Mouse (Mus musculus) midbrain, postnatal 0 days (tissue): ENCODE results near the gene Aig1. TPM values are rescaled to one million over a fixed set of nuclear protein-coding genes. Genes with fewer than 3 reads are reported as not detected.

Experiments
- ATAC-seq: fragments of 200-750 bp; cut with Nextera tagmentation; 2 replicates; pipeline ENCODE4 v1.8.0; 2017; ENCODE audit warnings: moderate number of reproducible peaks, mild to moderate bottlenecking, moderate TSS enrichment, moderate library complexity; ENCODE audit not compliant: low FRiP score
- DNase-seq: peaks from one replicate; pipeline ENCODE4 v3.0.0-alpha.2; 2015; ENCODE audit warnings: low spot score
- H3K27ac ChIP-seq: fragments of 300-500 bp; sonication (generic); 2 replicates; pipeline ENCODE4 v1.5.1; 2014; ENCODE audit warnings: low read depth, mild to moderate bottlenecking, low read length, mixed read lengths
- H3K27me3 ChIP-seq: fragments of 300-500 bp; sonication (generic); 2 replicates; pipeline ENCODE4 v1.6.1; 2014; ENCODE audit warnings: low read length, control low read depth, mixed read lengths; ENCODE audit not compliant: insufficient read depth
- H3K36me3 ChIP-seq: fragments of 300-500 bp; sonication (generic); 2 replicates; pipeline ENCODE4 v1.6.1; 2014; ENCODE audit warnings: low read length, control low read depth, mixed read lengths; ENCODE audit not compliant: insufficient read depth
- H3K4me1 ChIP-seq: fragments of 300-500 bp; sonication (generic); 2 replicates; pipeline ENCODE4 v1.6.1; 2014; ENCODE audit warnings: mild to moderate bottlenecking, control low read depth, antibody characterized with exemption, low read length, mixed read lengths; ENCODE audit not compliant: insufficient read depth
- H3K4me2 ChIP-seq: fragments of 300-500 bp; sonication (generic); 2 replicates; pipeline ENCODE4 v1.6.1; 2014; ENCODE audit warnings: low read depth, mild to moderate bottlenecking, low read length, mixed read lengths; ENCODE audit not compliant: poor library complexity, severe bottlenecking
- H3K4me3 ChIP-seq: fragments of 300-500 bp; sonication (generic); 2 replicates; pipeline ENCODE4 v1.5.1; 2014; ENCODE audit warnings: low read depth, mild to moderate bottlenecking, low read length, moderate library complexity
- H3K9ac ChIP-seq: fragments of 300-500 bp; sonication (generic); replicated peaks from 2 replicates; pipeline ENCODE4 v1.6.1; 2014; ENCODE audit warnings: mild to moderate bottlenecking, low read length, moderate library complexity, mixed read lengths; ENCODE audit not compliant: poor library complexity, severe bottlenecking
- H3K9me3 ChIP-seq: fragments of 300-500 bp; sonication (generic); 2 replicates; pipeline ENCODE4 v1.6.1; 2016; ENCODE audit warnings: low read length, control low read depth
- CTCF ChIP-seq: IDR thresholded peaks from 2 replicates; pipeline ENCODE4 v1.5.1; 2016; ENCODE audit warnings: antibody characterized with exemption, mild to moderate bottlenecking
- WGBS: fragments of 180-500 bp; shearing (Covaris S2); extraction: QIAGEN DNeasy Blood & Tissue Kit; methylation state at CpG from one replicate; pipeline ENCODE4 v1.1.7; 2014; 5-methylcytosine and 5-hydroxymethylcytosine counted together
- polyA plus RNA-seq: library from polyadenylated mRNA; unstranded; fragments of >200 nt; fragmentation: Nextera tagmentation; extraction: Ambion mirVana; gene quantifications from 2 replicates; pipeline ENCODE4 v1.2.1, GENCODE M21; 2015
- total RNA-seq: library from RNA; depleted of rRNA; stranded (reverse); fragments of >200 nt; gene quantifications from 2 replicates; pipeline ENCODE4 v1.2.3, GENCODE M21; 2014

Gene Aig1
- total and polyA plus RNA-seq, 2 experiments from 2014 or later = 101 to 103 TPM

DNA sequence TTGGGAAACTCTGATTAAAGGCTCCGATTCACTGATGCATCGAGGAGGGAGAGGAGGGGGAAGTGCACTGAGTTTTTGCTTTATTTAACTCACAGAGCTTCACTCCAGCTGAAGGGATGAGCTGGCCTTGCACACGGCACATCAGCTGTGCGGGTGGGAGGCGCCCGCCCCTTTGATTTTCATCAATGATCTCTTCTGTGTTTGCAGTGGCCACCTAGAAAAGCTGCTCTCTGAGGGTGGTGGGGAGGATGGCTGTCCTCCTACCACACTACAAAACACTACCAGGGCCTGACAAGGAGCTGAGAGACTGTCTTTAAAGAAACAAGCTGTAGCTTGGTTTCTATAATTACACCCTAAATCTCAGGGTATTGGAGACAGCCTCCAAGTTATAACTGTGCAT lies 141.1 kb downstream of the Aig1 start:
- Histone ChIP-seq H3K4me2 (no peak overlapping the region), H3K9me3 (no peaks in the 10 kb centered on the region), H3K4me3 (no peak overlapping the region), H3K36me3 (no peaks in the 10 kb centered on the region), H3K27me3 (no peaks in the 10 kb centered on the region), H3K27ac (no peak overlapping the region), H3K9ac (no peak overlapping the region), H3K4me1 (no peaks in the 10 kb centered on the region)
- DNase-seq (peak; percentile 33), ATAC-seq (no peak)
- WGBS = 66% methylated on average over 6 of the region's 6 CpGs
- TF ChIP-seq CTCF = no peak

DNA sequence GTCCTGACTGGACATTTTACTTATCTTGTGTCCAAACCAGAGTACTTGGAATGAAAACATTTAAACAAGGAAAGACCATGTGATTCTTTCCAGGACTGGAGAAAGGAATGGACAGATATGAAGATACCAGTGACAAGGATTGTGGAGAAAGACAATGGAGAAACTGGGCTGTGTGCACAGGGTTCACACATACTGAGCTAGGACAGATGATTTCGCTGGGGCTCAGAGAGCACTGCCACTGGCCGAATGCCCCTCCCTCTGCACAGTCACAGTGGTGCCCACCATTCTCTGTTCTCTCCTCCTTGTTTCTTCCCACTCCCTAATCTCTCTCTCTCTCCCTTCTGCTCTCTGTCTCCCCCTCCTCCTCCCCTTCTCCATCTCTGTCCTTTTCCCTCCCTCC lies 142.6 kb downstream of the Aig1 start:
- TF ChIP-seq CTCF = no peak
- no peaks in the 10 kb centered on the region for H3K36me3 ChIP-seq
- no peak for DNase-seq
- H3K9ac ChIP-seq = no peak overlapping the region
- no peaks in the 10 kb centered on the region for H3K27me3 ChIP-seq
- no peak overlapping the region for H3K4me2 ChIP-seq
- no peak overlapping the region for H3K4me3 ChIP-seq
- H3K4me1 ChIP-seq = no peaks in the 10 kb centered on the region
- H3K27ac ChIP-seq = no peak overlapping the region
- WGBS = 71% methylated on average over 2 of the region's 2 CpGs
- ATAC-seq = no peak
- no peaks in the 10 kb centered on the region for H3K9me3 ChIP-seq

DNA sequence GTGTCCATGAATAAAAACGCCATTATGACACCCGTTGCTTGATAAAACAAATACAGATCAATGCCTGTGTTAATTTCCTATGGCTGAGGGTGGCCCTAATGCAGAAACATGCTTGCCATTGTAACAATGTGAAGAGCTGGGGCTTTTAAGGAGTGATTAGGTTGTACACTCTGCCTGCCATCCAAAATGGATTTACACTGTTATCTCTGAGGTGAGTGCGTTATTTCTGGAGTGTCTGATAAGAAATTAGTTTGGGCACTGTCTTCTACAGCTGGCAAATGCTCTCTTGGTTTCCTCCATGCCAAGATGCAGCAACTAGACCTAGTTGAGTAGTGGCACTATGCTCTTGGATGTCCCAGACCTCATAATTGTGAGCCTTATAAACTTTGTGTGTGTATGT lies 143.5 kb downstream of the Aig1 start:
- Histone ChIP-seq H3K27ac (no peak overlapping the region), H3K27me3 (no peaks in the 10 kb centered on the region), H3K4me1 (no peaks in the 10 kb centered on the region), H3K4me3 (no peak overlapping the region), H3K9me3 (no peaks in the 10 kb centered on the region), H3K36me3 (no peaks in the 10 kb centered on the region), H3K4me2 (no peak overlapping the region), H3K9ac (no peak overlapping the region)
- WGBS = 96% methylated on average over 3 of the region's 3 CpGs
- TF ChIP-seq CTCF = no peak
- ATAC-seq = no peak
- no peak for DNase-seq

DNA sequence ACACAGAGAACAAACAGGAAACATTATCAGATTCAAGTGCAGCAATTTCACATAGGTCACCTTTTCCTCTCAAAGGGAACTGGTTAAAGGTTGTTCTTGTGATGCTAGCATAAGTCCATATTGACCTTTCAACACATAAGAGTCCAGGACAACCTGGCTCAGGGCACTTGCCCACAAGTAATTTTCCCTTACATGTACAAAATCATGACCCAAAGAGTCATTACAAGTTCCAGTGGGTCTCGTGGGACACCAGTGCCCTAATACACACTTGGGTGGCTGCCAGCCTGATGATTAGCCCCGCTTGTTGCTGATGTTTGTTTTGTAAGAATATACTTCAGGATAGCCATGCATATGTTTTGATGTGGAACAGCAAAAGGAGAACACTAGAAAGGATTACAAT lies 152.6 kb downstream of the Aig1 start:
- WGBS = 54% methylated on average over 2 of the region's 2 CpGs
- no peak for TF ChIP-seq CTCF

DNA sequence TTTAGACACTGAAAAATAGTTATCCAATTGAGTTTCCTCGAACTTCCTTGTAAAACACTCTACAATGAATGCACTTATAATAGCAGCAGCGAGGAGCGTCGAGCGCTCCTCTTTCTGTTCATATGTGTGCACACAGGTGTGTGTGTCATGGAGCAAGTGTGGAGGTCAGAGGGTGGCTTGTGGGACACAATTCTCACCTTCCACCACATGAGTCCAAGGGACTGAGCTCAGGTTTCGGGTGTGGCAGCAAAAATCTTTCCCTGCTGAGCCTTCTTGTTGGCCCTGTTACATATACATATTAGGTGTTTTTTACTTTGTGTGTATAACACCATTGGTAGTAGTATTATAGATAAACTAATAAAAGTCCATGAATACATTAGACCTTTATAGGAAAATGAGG lies 153.2 kb downstream of the Aig1 start:
- no peaks in the 10 kb centered on the region for H3K36me3 ChIP-seq
- H3K27me3 ChIP-seq = no peaks in the 10 kb centered on the region
- no peaks in the 10 kb centered on the region for H3K9me3 ChIP-seq
- no peak overlapping the region for H3K4me2 ChIP-seq
- no peak overlapping the region for H3K9ac ChIP-seq
- no peak overlapping the region for H3K4me3 ChIP-seq
- 94% methylated on average over 6 of the region's 6 CpGs for WGBS
- no peak overlapping the region for H3K27ac ChIP-seq
- DNase-seq (no peak), ATAC-seq (no peak)
- no peak for TF ChIP-seq CTCF
- H3K4me1 ChIP-seq = 0 out of 2 replicates have a peak, but pooled peaks cover 4% of the 10 kb centered on the region

More for the DNA sequence above, 152.6 kb downstream of the Aig1 start:
- Histone ChIP-seq H3K4me3 (no peak overlapping the region), H3K4me2 (no peak overlapping the region), H3K27ac (no peak overlapping the region), H3K9me3 (no peaks in the 10 kb centered on the region), H3K36me3 (no peaks in the 10 kb centered on the region), H3K9ac (no peak overlapping the region), H3K4me1 (0 out of 2 replicates have a peak, but pooled peaks cover 4% of the 10 kb centered on the region), H3K27me3 (no peaks in the 10 kb centered on the region)
- no peak for ATAC-seq
- DNase-seq = no peak

DNA sequence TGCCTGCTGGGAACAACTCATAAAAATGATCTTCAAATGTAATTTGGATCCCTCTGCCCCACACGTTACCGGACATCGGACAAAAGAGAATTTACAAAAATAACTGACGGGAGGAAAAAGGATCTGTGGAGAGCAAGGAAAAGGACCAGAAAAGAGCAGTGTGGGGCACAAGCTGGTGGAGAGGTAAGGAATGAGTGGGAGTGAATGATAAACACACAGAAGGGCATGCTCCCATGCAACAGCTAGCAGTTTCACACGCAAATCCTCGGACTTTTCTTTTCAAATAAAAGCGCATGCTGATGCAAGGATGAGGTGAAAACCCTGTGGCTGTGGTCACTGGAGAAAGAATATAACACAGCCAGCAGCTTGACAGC lies 153.9 kb downstream of the Aig1 start:
- Histone ChIP-seq H3K27me3 (no peaks in the 10 kb centered on the region), H3K4me1 (0 out of 2 replicates have a peak, but pooled peaks cover 4% of the 10 kb centered on the region), H3K36me3 (no peaks in the 10 kb centered on the region), H3K4me3 (no peak overlapping the region), H3K9ac (no peak overlapping the region), H3K4me2 (no peak overlapping the region), H3K27ac (no peak overlapping the region), H3K9me3 (no peaks in the 10 kb centered on the region)
- WGBS = 21% methylated on average over 7 of the region's 7 CpGs
- DNase-seq = peak; percentile 36
- no peak for TF ChIP-seq CTCF
- no peak for ATAC-seq
